Mouse (Mus musculus) liver, embryonic 11.5 days (tissue): ENCODE data around the gene Mrpl23. TPM values are rescaled to one million over a fixed set of nuclear protein-coding genes. Genes with fewer than 3 reads are reported as not detected.

ENCODE experiments used
- ATAC-seq: fragments of 200-750 bp; cut with Nextera tagmentation; replicated peaks from 2 replicates; pipeline ENCODE4 v1.8.0; 2017; ENCODE audit warnings: moderate number of reproducible peaks, mild to moderate bottlenecking, moderate TSS enrichment, moderate library complexity; ENCODE audit not compliant: low FRiP score
- DNase-seq: peaks from one replicate; pipeline ENCODE4 v3.0.0-alpha.2; 2017; ENCODE audit warnings: low spot score
- H3K27ac ChIP-seq: fragments of 300-500 bp; sonication (generic); 2 replicates; pipeline ENCODE4 v1.5.1; 2014; ENCODE audit warnings: mild to moderate bottlenecking, low read depth, low read length, control low read depth
- H3K27me3 ChIP-seq: fragments of 300-500 bp; sonication (generic); replicated peaks from 2 replicates; pipeline ENCODE4 v1.6.1; 2014; ENCODE audit warnings: low read length, mixed read lengths; ENCODE audit not compliant: control insufficient read depth, insufficient read depth
- H3K36me3 ChIP-seq: fragments of 300-500 bp; sonication (generic); 2 replicates; pipeline ENCODE4 v1.6.1; 2014; ENCODE audit warnings: mild to moderate bottlenecking, low read length, moderate library complexity, mixed read lengths; ENCODE audit not compliant: control insufficient read depth, insufficient read depth
- H3K4me1 ChIP-seq: fragments of 300-500 bp; sonication (generic); replicated peaks from 2 replicates; pipeline ENCODE4 v1.6.1; 2014; ENCODE audit warnings: low read length, mixed read lengths; ENCODE audit not compliant: control insufficient read depth, insufficient read depth
- H3K4me2 ChIP-seq: fragments of 300-500 bp; sonication (generic); 2 replicates; pipeline ENCODE4 v1.6.1; 2014; ENCODE audit warnings: mild to moderate bottlenecking, control low read depth, moderate library complexity
- H3K4me3 ChIP-seq: fragments of 300-500 bp; sonication (generic); 2 replicates; pipeline ENCODE4 v1.5.1; 2014; ENCODE audit warnings: low read depth, low read length, control low read depth
- H3K9ac ChIP-seq: fragments of 300-500 bp; sonication (generic); 2 replicates; pipeline ENCODE4 v1.6.1; 2014; ENCODE audit warnings: low read depth, low read length, control low read depth
- H3K9me3 ChIP-seq: fragments of 300-500 bp; sonication (generic); 2 replicates; pipeline ENCODE4 v1.6.1; 2016; ENCODE audit warnings: low read length, inconsistent platforms, mixed read lengths; ENCODE audit not compliant: control insufficient read depth
- WGBS: fragments of 180-500 bp; shearing (Covaris S2); extraction: QIAGEN DNeasy Blood & Tissue Kit; methylation state at CpG from one replicate; pipeline ENCODE4 v1.1.7; 2014; 5-methylcytosine and 5-hydroxymethylcytosine counted together
- polyA plus RNA-seq: library from polyadenylated mRNA; unstranded; fragments of >200 nt; fragmentation: Nextera tagmentation; extraction: Ambion mirVana; gene quantifications from 2 replicates; pipeline ENCODE4 v1.2.1, GENCODE M21; 2014

Gene Mrpl23
- polyA plus RNA-seq, 1 experiment from 2014 or later: 20.8 TPM

DNA sequence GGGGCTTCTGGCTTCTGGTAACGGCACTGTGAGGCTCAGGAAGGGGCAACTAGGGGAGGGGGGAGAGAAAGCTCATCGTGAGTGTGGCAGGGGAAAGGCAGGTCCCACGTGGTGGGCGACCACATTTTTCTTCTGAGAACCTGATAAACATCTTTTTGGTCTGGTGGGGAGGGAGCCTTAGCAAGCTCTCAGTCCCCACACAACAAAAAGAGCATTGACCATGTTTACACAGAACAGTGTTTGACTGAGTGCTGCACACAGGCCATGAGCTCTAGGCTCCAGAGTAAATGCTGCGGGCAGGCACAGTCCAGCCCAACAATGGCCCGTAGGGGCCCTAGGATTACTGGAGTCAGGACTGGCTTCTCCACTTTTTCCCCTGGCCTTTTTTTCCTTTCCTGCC, 6.3 kb downstream of the Mrpl23 start:
- Histone ChIP-seq H3K9ac (peak overlapping the region; percentile 58; the same call in 1 of the 2 replicates), H3K27me3 (no peaks in the 10 kb centered on the region), H3K4me3 (no peak overlapping the region), H3K4me2 (no peak overlapping the region), H3K9me3 (no peaks in the 10 kb centered on the region), H3K4me1 (peaks cover 81% of the 10 kb centered on the region), H3K27ac (peak overlapping the region; percentile 73), H3K36me3 (peaks cover 2% of the 10 kb centered on the region)
- ATAC-seq: no peak
- DNase-seq: no peak
- WGBS: 24% methylated on average over 6 of the region's 6 CpGs

GRCm38 (mm10) chr7:142539828-142540227, 7.3 kb downstream of the Mrpl23 start:
- Histone ChIP-seq H3K9ac (no peak overlapping the region), H3K4me2 (no peak overlapping the region), H3K4me1 (peaks cover 70% of the 10 kb centered on the region), H3K27ac (peak overlapping the region; percentile 56), H3K27me3 (no peaks in the 10 kb centered on the region), H3K4me3 (no peak overlapping the region), H3K9me3 (no peaks in the 10 kb centered on the region), H3K36me3 (peaks cover 2% of the 10 kb centered on the region)
- DNase-seq (no peak), ATAC-seq (no peak)
- WGBS: 67% methylated on average over 8 of the region's 8 CpGs

GRCm38 (mm10) chr7:142542771-142543303, 10.4 kb downstream of the Mrpl23 start:
- 37% methylated on average over 11 of the region's 11 CpGs for WGBS
- Histone ChIP-seq H3K9ac (no peak overlapping the region), H3K36me3 (no peaks in the 10 kb centered on the region; the same call in 1 of the 2 replicates), H3K27me3 (no peaks in the 10 kb centered on the region), H3K4me3 (no peak overlapping the region), H3K27ac (peak overlapping the region; percentile 60), H3K4me2 (no peak overlapping the region), H3K4me1 (peaks cover 53% of the 10 kb centered on the region), H3K9me3 (no peaks in the 10 kb centered on the region)
- no peak for ATAC-seq
- no peak for DNase-seq

- Histone ChIP-seq H3K4me3 (no peak overlapping the region), H3K36me3 (no peaks in the 10 kb centered on the region), H3K9ac (no peak overlapping the region), H3K27me3 (no peaks in the 10 kb centered on the region), H3K4me2 (no peak overlapping the region), H3K9me3 (no peaks in the 10 kb centered on the region), H3K4me1 (peaks cover 30% of the 10 kb centered on the region), H3K27ac (no peak overlapping the region; the same call in 1 of the 2 replicates)
- DNase-seq: no peak
- no peak for ATAC-seq
- 69% methylated on average over 7 of the region's 7 CpGs for WGBS
Observed at GRCm38 (mm10) chr7:142545967-142546366, 13.5 kb downstream of the Mrpl23 start.

GRCm38 (mm10) chr7:142547874-142548273, 15.4 kb downstream of the Mrpl23 start:
- Histone ChIP-seq H3K9ac (no peak overlapping the region; the same call in 1 of the 2 replicates), H3K36me3 (no peaks in the 10 kb centered on the region), H3K9me3 (no peaks in the 10 kb centered on the region), H3K4me2 (no peak overlapping the region), H3K4me1 (peaks cover 22% of the 10 kb centered on the region), H3K4me3 (no peak overlapping the region), H3K27me3 (no peaks in the 10 kb centered on the region), H3K27ac (no peak overlapping the region)
- 45% methylated on average over 2 of the region's 2 CpGs for WGBS
- DNase-seq (no peak), ATAC-seq (no peak)

GRCm38 (mm10) chr7:142548706-142549105, 16.2 kb downstream of the Mrpl23 start:
- Histone ChIP-seq H3K9me3 (no peaks in the 10 kb centered on the region), H3K27ac (no peak overlapping the region), H3K36me3 (no peaks in the 10 kb centered on the region), H3K9ac (no peak overlapping the region), H3K4me3 (no peak overlapping the region), H3K4me2 (no peak overlapping the region), H3K4me1 (peaks cover 25% of the 10 kb centered on the region), H3K27me3 (no peaks in the 10 kb centered on the region)
- 49% methylated on average over 6 of the region's 6 CpGs for WGBS
- ATAC-seq: no peak
- DNase-seq: no peak

DNA sequence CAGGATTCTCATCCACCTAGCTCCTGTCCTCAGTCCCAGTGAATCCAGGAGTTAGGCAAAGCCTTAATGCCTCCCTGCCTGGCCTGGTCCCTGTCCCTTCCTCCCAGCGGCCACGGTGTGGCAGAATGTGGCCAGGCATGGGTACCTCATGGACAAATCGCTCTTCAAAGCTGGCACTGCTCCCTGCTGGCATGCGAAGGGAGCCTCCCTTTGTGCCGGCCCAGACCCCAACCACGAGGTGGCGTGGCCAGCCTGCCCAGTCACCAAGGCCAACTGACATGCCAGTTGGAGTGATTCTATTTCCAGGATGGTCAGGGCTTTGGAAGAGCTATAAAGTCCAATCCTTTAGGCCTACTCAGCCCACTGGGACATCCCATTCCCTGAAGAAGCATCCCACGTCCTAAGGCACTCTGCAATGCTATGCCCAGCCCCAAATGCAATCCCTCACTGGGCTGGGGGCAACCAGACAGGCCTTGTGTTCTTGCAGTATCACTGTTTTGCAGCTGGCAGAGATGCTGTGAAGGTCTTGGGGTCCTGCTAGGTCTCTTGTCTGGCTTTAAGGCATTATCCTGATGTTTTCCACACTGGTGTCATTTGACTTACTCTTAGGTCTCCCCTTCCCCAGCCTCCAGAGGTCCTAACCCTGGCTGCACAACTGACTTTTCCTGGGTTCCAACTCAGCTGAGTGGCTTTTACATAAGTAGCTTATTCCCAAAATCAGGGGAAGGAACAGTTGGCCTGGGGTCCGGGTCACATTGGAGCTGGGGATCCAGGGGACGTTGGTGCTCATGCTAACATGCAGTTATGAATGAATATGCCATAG, 17.7 kb downstream of the Mrpl23 start:
- Histone ChIP-seq H3K27me3 (no peaks in the 10 kb centered on the region), H3K4me2 (no peak overlapping the region), H3K9ac (no peak overlapping the region), H3K4me1 (peaks cover 39% of the 10 kb centered on the region), H3K9me3 (no peaks in the 10 kb centered on the region), H3K27ac (no peak overlapping the region), H3K36me3 (no peaks in the 10 kb centered on the region), H3K4me3 (no peak overlapping the region)
- 77% methylated on average over 10 of the region's 10 CpGs for WGBS
- no peak for ATAC-seq
- no peak for DNase-seq

DNA sequence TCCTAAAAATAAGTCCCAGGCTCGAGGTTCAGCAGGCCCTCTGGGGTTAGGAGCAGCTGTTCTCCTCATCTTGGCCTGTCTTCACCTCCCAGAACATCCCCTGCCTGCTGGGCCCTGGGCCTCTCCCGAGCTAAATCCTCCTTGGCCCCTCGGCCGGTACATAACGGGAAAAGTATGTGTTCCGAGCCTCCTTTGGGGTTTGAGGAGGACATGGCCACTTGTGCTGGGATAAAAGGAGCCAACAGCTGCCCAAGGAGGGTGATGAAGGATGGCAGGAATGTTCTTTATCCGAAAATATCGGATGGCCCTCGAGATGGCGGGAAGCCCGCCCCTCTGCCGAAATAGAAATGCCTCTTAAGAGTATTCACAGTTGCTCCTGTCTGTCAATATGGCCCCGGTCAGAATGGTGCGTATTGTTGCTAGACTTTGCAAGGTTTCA, 18.5 kb downstream of the Mrpl23 start:
- peaks cover 42% of the 10 kb centered on the region for H3K4me1 ChIP-seq
- H3K27ac ChIP-seq: peak overlapping the region; percentile 28; the same call in 1 of the 2 replicates
- H3K36me3 ChIP-seq: no peaks in the 10 kb centered on the region
- no peak overlapping the region for H3K9ac ChIP-seq
- WGBS: 79% methylated on average over 14 of the region's 14 CpGs
- H3K4me3 ChIP-seq: no peak overlapping the region
- no peak for DNase-seq
- H3K27me3 ChIP-seq: no peaks in the 10 kb centered on the region
- H3K9me3 ChIP-seq: no peaks in the 10 kb centered on the region
- H3K4me2 ChIP-seq: no peak overlapping the region
- no peak for ATAC-seq
